Mouse (Mus musculus): Measurements from ENCODE around the gene Rgs3. TPM values are rescaled to one million over a fixed set of nuclear protein-coding genes. Genes with fewer than 3 reads are reported as not detected.

The Rgs3 gene
- total RNA-seq, 4 experiments from 2014 or later = 4.3 to 7.5 (median 5.9) TPM

- no peak for DNase-seq (ENCODE audit: low spot score in 2 of 2)
These were observed 181.4 kb downstream of the Rgs3 start for GRCm38 (mm10) chr4:62741055-62741453.

DNA sequence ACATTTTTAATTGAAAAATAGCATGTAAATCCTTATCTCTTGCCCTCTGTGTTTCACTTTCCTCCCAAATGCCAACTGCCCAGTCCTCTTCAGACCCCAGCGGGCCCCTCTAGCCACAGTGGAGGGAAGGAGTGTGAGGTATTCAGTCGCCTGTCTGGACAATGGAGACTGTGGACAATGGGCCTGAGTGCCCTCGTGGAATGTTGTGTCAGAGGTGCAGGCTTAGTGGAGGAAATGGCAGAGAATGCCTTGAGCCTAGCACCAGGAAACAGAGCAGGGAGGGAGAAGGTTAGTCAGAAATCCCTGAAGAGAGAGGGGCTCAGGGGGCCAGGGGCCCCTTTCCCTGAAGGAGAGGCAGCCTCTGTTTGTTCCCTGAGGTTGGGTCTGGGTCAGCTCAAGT, 182.0 kb downstream of the Rgs3 start:
- DNase-seq (ENCODE audit: low spot score in 2 of 2) = no peak

- no peak for DNase-seq (ENCODE audit: low spot score in 2 of 2)
These were observed 183.5 kb downstream of the Rgs3 start for GRCm38 (mm10) chr4:62742885-62743760.

- DNase-seq (ENCODE audit: low spot score in 2 of 2) = no peak
These were observed 184.9 kb downstream of the Rgs3 start for GRCm38 (mm10) chr4:62744534-62744956.

DNA sequence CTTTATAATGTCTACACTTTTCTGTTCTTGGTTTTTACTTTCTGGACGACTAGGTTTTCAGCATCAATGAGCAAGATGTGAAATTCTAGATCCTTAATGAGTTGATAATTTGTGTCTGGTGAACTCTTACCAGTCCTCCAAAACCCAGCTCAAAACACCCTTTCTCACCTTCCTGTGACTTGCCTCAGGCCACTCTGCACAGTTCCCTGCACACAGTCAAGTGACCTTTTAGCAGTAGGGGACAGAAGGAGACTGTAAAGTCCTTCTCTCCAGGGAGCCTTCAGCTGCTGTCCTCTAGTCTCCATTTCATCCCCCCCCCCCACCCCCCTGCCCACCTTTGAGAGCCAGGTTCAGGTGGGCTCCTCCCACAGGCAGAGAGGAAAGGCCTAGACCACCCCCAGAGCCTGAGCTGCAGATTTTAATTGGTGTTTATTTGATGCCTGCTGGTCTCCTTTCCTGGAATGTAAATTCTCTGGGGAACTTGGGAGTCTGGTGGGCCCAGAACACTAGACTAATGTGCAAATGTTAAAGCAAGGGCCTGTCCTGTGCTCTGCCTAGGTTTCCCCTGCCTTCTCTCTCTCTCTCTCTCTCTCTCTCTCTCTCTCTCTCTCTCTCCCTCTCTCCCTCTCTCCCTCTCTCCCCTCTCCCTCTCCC, 185.5 kb downstream of the Rgs3 start:
- no peak for DNase-seq (ENCODE audit: low spot score in 2 of 2)

Other genes starting within 250 kb of the Rgs3 start
- gene Fkbp15, start 199.3 kb upstream of the Rgs3 start, total RNA-seq (2022) = 10 to 100 TPM; 10.0 to 12.0 (median 10.8) TPM
- 1 to 10 TPM; 7.6 to 9.7 (median 8.5) TPM for gene Slc31a1, start 199.1 kb upstream of the Rgs3 start, total RNA-seq (2022)
- gene Cdc26, start 151.2 kb upstream of the Rgs3 start, total RNA-seq (2022) = 10 to 100 TPM; 51.7 to 57.0 (median 54.6) TPM
- gene Prpf4, start 151.1 kb upstream of the Rgs3 start, total RNA-seq (2022) = 10 to 100 TPM; 16.9 to 18.2 (median 17.4) TPM
- gene Rnf183, start 124.6 kb upstream of the Rgs3 start, total RNA-seq (2022) = not detected
- gene Wdr31, start 89.0 kb upstream of the Rgs3 start, total RNA-seq (2022) = under 1 TPM; 0.13 to 0.72 (median 0.45) TPM
- not detected for gene Bspry, start 79.8 kb upstream of the Rgs3 start, total RNA-seq (2022)
- 1 to 10 TPM in 3 of 4 experiments, under 1 TPM in 1; 0.40 to 1.8 (median 1.3) TPM for gene Hdhd3, start 56.4 kb upstream of the Rgs3 start, total RNA-seq (2022)
- gene Alad, start 39.9 kb upstream of the Rgs3 start, total RNA-seq (2022) = 10 to 100 TPM; 26.1 to 36.7 (median 30.3) TPM
- 10 to 100 TPM; 14.1 to 18.1 (median 15.1) TPM for gene Pole3, start 34.8 kb upstream of the Rgs3 start, total RNA-seq (2022)
- gene 4933430I17Rik, start 34.5 kb upstream of the Rgs3 start, total RNA-seq (2022) = not detected

Measured in gastrocnemius, adult 8-10 months (tissue).